Mouse (Mus musculus) thymus, postnatal 36 days (tissue): ENCODE results near the gene Bloc1s5.
"Not testable (repeated sequence)": the region's sequence is repeated elsewhere in the genome, so short reads cannot be mapped to it uniquely, and the experiment has no call there.

Experiments
- DNase-seq, 2 experiments: peaks; one replicate each; pipeline ENCODE4 v3.0.0; 2022; ENCODE audit warnings: mixed read lengths in 2 of 2

Gene Bloc1s5

DNA sequence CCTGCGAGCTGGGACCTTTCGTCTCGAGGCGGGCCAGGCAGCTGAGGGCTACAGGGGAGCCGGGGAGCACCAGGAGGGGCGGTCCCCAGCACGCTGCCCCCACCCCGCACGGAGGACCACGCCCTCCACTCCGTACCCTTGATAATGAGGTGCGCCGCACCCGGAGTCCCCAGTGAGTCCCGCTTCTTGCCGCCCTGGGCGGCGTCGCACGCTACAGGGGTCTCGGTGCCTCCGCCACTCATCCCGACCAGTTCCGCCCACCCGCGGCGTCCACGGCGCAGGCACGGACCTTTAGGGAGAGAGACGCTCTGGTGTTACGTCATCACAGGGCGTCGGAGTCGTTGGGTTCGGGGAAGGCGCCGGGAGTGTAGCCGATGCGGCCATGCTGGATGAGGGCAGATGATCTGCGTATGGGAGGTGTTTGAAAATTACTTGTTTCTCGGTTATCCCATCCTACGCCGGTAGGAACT, at the start of gene Bloc1s5:
Gene Bloc1s5, minus strand, starts transcription at position 310 of the 470 bp plus-strand sequence.
- peak; percentile 93 to 96 for DNase-seq

DNA sequence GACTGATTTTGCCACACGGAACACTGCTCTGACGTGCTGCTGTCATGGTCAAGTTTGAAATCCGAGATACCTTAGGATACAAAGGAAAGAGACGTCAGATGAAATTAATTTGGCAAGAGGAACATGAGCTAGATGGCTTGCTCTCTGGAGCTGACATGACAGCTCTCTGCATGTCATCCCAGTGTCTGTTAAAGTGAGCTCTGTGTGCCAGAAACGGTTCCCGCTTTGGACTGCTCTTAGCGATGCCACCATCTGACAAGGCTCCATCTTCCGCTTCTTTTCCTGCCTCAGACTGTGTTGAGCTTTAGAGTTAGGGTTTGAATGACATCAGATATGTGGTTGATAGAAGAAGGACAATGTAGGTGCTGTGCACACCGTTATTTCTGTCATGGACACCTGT, 37.4 kb upstream of the Bloc1s5 start:
- DNase-seq, result no peak

DNA sequence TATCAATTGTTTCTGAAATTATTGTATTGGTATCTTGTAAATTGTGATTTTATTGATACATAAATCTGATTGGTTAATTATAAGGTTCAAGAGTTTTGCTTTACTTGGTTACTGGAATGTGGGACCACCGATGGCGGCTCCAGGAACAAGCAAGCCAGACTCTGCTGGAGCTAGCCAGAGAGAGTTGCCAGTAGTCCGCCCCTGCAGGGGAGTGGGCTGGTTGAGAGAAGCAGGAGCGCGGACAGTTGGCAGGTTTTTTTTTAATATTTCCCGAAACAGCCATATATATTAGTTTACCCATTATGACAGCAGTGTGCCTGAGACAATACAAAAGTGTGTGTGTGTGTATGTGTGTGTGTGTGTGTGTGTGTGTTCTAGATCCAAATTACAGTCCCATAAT, 36.5 kb upstream of the Bloc1s5 start:
- not testable (repeated sequence) for DNase-seq

DNA sequence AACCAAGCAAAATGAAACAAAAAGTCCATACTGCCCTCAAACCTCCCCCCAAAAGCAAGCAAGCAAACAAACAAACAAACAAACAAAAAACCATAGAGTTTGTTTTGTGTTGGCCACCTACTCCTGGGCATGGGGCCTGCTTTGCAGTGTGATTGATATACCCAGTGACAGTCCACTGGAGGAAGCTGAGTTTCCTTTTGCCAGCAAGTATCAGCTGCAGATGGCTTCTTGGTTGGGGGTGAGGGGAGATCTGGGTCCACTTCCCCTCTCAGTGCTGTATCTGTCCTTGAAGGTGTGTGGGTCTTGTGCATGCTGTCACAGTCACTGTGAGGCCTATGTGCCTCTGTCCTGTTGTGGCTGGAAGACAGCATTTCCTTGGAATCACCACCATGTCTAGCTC, 35.1 kb upstream of the Bloc1s5 start:
- no peak for DNase-seq

DNA sequence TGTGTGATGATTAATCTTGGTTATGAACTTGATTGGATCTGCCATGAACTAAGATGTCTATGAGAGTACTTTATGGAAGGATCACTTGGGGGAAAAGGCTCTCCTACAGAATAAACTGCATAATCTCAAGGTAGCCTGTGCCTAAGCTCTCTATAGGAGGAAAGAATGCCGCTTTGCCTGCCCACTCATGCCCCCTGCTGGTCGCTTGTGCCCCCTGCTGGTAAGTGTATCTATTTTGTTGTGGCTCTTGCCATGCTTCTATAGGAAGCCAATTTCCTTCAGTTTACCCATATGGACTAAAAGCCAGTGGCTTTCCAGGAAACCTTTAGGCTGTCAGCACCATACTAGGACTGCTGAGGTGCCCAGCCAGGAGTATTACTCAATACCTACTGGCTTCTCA, 33.6 kb upstream of the Bloc1s5 start:
- peak; percentile 37 to 52 for DNase-seq

DNA sequence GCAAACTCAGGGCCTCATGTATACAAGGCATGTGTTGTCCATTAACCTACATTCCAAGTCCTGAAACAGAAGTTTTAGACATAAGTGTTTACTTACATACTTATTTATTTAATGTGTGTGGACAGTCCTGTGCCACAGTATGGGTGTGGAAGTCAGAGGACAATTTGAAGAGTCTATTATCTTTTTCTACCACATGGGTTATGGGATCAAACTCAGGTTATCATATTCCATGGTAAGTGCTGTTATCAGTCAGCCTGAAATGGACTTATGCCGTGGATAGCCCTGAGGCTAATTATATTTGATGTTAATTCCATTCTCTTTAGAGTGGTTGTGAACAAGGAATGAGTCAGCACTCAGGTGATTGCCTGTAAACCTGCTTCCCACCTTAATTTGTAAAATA, 29.8 kb upstream of the Bloc1s5 start:
- no peak for DNase-seq

DNA sequence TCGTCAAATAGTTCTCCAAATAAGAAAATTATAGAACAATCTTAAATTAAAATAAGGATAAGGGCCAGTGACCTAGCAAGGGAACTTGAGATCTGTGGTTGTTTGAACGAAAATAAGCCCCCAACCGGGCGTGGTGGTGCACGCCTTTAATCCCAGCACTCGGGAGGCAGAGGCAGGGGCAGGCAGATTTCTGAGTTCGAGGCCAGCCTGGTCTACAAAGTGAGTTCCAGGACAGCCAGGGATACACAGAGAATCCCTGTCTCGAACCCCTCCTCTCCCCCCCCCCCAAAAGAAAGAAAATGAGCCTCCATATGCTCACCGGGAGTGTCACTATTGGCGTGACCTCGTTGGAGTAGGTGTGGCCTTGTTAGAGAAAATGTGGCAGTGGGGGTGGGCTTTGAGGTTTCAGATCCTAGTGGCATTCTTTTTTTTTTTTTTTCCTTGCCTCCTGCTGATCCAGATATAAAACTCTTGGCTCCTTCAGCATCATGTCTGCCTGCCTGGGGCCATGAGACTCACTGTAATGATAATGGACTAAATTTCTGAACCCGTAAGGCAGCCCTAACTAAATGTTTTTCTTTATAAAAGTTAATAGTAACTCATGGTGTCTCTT, 24.7 kb upstream of the Bloc1s5 start:
- DNase-seq, result no peak

DNA sequence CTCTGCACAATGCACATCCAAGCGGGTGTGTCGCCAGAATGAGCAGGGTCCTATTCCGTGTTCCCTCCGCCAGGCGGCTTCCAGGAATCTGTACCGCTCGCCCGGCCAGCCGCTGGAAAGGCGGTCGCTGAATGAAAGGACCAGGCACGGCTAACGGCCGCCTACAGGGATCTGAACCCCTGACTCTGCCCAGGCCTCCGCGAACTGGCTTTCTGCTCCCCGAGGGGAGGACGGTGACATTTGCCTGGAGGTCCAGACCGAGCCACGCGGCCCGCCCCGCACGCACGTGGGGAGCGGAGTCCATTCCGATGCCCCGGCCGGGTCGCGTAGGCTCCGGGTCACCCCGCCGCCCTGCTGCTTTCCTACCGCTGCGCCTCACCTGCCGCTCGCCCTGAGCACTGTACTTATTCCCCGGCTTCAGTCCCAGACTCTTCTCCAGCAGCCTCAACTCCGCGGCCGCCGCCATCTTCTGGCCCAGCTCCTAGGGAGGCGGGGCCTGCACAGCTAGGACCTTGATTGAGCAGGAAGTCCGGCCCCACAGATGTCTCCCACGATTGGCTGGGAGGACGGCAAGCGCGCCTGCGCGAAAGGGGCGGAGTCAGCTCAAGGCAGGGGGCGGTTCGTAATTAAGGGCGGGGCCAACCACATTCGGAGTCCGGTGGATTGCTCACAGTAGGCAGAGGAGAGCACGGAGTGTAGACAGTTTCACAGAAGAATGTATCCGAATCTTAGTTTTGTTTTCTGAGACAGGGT, 23.8 kb upstream of the Bloc1s5 start, which contains the start of gene Eef1e1:
Gene Eef1e1, minus strand, starts transcription at position 531 of the 753 bp plus-strand sequence.
- DNase-seq, result peak; percentile 96 to 97

DNA sequence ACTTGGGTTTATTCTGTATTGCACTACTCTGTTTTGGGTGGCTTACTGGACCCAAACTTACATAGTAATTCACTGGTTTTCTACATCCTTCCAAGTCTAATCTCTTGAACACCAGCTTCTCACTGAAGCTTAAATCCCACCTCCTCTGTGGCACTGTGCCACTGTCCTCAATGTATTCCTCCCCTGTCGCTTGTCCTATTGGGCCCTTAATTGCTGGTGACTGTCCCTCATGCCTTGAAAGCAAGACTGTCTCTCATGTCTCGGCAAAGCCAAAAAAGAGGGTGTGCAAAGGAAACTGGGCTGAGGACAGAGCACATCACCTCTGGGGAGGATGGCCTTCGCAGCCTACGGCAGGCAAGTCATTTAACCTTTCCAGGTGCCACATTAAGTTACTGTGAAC, 23.0 kb upstream of the Bloc1s5 start:
- no peak for DNase-seq

DNA sequence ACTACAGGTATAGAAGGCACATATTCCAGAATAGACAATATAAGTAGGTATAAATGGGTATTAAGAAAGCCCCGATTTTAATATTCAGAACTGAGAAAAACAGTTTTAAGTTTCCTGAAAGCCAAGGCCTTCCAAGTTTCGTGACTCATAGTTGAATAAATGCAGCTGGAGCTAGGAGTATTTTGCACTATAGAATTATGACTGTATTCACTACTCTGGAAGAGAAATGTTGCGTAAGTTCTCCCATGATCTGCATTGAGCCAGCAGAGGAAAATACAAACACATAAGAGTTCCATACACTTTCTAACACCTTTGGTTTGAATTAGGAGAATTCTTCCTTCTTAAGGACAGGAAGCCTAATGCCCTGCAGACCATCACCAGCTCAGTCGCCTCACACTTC, 15.4 kb upstream of the Bloc1s5 start:
- DNase-seq, result no peak

DNA sequence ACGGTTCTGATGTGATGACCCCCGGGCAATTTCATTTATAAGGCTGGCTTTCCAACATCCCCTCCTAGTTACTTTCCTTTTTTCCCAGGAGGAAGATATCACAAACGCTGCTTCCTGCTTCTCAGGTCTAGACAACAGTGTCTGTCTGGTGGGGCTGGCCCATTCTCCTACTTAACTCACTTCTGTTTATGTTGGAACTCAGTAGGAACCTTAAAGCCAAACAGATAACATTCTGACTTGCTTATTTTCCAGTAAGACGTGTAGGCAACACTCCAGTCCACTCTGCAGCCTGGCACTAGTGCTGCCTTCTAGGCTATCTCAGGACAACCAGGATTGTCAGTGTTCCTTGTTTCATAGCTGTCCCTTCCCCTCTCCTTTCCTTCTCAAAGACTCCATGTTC, 14.2 kb upstream of the Bloc1s5 start:
- DNase-seq, result no peak

DNA sequence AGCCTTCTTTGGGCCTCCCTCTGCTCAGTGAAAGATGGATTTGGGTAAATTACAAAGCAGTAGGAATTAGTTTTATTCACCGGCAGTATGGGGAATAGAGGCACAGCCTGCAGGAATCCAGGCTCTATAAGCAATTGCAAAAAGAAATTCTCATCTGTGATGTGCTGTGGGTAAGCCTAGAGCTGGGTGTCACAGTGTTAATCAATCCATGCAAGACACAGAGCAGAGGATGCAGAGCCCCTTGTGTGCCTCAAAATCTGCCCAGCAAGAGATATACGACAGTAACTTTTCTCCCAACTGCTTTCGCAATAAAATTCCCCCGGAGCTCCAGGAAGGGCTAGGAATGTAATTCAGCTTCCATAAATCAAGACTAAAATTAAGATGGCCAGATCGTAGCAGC, 6.5 kb upstream of the Bloc1s5 start:
- no peak for DNase-seq

DNA sequence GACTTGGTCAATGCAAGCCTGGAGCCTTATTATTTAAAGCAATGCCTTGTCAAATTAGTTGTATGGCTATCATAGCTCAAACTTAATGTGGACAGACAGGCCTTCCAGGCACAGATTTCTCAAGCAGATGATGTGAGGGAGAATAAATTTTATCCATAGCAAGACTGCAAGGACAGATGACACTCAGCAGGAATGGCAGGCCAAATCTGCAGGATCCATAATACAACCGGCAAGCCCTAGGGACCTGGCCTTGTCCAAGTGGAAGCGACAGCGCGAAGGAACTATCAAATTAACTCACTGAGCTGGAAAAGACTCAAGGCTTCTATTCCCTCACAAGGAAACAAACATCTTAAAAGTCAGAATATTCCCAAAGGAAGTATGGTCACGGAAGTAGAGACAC, 6.1 kb upstream of the Bloc1s5 start:
- DNase-seq, result no peak

DNA sequence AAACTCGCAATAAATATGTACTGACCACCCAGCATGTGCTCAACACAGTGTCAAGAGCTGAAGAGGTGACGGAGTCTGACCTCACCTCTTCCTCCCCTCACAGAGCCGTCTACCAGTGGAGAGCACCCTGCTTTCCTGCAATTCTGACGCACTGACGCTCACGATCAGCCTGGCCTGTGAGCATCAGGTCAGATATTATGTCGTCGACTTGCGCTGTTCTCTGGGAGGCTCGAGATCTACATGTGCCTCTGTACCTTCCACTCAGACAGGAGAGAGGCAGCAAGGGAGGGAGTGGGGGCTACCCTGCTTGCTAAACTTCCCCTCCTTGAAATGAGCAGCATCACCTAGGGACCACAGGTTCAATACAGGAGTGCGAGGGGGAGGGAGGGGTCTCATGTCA, 3.8 kb upstream of the Bloc1s5 start:
- DNase-seq, result no peak

DNA sequence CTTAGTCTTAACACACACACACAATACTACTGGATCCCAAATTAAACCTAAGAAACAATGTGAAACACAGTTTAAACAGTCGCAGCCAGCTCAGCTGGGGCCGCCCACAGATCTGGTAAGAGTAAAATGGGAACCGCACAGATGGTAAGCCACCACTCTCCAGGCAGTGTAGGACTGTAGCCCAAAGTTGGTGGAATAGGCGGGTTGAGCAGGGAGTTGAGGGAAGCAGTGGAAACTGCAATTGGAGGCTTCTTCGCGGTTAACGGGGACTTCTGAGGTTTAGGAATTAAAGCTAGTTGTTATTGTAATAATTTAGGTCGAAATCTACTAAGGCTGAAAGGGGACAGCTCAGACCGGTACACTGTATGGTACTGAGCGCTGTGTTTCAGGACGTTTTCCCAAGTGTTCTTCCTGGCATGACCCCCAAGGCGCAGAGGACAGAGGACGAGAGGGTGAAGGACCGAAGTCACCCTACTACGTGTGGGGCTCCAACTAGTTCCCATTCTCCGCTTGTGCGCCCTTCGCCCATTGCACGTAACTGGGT, 581 bp downstream of the Bloc1s5 start:
- peak in 1 of 2 experiments; percentile 5 for DNase-seq

DNA sequence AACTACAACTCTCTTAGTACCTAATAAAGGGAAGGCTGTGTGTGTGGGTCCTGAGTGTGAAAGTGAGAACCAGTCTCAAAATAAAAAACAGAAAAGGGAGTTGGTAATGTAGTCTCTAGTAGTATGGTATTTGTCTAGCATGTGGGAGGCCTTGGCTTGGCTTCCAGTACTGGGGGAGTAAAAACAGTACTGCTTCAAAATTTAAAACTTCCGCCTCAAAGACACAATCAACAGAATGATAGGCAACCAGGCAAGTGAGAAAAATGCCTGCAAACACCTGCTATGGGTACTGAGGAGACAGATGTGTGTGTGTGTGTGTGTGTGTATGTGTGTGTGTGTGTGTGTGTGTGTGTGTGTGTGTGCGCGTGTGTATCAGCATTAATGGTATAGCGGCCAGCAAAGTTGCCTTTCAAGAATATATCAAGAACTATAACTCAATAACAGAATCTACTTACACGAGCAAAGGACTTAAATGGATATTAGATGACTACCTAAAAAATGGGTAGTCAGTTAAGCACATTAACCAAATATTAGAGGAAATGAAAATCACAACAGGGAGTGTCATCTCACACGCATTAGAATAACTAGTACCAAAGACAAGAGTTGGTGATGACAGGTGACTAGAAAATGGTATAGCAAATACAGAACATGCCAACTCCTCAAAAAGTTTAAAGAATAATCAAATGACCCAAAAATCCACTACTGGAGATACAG, 1.5 kb downstream of the Bloc1s5 start:
- DNase-seq, result no peak

DNA sequence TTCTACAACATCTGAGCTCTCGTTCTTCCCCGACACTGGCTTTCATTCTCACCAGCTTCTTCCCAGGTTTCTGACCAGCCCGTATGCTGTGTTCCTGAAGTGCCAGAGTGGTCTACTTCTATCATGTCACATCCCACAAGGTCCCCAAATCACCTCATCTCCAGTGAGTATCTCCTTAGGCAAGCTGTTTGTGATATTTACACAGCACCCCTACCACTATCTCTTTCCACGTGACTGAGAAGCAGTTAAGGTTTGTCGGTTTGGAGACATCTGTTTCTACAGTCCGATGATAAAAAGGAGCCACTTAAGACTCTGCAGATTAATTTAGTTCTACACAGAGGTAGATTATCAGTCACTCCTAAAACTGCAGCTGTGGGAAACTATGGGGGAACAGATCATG, 2.4 kb downstream of the Bloc1s5 start:
- no peak for DNase-seq

DNA sequence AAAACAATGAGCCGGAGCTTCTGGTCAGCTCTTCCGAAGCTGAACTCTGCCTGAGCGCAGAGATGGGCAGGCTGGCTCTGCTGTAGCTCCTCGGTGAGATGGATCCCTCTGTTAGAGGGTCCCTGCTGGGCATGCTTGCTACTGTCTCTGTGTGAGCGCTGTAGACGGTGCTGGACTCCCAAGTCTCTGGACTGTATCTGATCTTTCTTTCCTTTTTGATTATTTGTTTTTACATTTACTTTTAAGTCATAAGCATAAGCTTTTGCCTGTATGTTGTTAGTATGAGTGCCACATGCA, 8.7 kb downstream of the Bloc1s5 start:
- DNase-seq, result no peak

DNA sequence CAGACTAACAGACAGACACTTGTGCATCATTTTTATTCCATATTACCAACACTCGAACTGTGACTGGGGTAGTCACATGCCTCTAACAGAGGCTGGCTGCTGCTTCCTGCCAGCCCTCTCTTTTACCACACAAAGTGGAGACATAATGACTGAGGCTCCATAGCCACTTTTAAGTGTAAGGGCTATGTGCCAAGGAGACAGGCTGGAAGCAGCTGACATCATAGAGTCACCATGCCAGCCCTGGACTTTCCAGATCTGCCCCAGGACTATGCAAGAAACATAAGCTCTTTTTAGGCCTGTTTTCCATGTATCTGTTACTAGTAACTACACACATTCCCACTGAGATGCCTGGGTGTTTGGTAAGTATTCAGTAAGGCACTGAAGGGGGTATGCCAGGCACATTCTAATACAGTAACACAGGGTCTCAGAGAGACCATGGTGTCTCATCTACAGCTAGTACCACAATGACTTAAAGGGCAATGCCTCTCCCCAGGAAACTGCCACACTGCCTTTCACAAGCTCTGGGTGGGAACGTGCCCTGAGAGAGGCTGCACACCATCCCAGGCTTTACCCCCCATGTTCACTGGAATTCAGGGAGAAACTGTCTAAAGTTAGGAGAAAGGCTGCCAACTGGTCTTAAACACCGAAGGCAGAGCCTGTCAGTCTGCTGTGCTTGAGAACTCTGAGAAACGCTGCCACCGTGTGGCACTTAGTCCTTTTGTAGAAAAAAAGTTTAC, 9.2 kb downstream of the Bloc1s5 start:
- DNase-seq, result no peak

DNA sequence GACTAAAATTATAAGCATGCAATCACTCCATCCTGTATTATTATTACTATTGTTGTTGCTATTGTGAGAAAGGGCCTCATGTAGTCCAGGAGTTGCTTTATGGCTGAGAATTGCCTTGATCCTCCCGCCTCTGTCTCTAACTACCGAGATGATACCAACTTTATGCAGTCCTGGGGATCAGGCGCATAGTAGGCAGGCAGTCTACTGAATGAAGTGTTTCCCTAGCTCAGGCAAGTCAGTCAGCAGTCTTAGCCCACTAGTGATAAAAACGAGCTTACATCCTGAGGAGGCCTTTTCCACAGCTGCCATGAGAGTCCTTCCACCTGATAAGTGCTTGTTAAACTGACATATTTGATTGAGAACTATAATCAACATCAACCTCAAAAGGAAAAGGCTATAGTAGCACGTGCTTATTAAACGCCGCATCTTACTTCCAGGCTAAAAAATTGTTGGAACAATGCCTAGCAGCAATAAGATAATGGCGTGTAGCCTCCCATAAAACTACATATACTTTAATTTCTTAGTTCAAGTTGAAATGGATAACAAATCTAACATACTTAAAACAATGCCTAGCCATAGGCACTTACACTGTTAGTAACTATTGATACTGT, 10.5 kb downstream of the Bloc1s5 start:
- DNase-seq, result no peak

DNA sequence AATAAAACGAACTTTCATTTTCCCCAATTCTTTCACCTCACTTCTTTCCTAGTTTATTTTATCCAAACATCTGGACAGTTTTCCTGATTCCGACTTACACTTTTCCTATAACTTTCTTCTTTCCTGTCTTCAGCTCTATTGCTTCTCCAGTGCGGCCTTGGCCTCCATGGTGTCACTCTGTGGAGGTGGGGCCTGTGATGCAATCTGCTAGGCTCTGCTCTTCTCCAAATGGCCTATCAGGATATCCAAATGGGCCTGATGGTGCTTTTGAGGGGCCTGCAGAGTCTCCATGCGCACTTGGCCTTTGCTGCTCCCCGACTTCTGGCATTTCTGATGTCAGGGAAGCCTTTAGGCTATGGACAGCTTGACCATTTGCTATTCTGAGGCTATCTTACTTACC, 11.6 kb downstream of the Bloc1s5 start:
- DNase-seq, result no peak

DNA sequence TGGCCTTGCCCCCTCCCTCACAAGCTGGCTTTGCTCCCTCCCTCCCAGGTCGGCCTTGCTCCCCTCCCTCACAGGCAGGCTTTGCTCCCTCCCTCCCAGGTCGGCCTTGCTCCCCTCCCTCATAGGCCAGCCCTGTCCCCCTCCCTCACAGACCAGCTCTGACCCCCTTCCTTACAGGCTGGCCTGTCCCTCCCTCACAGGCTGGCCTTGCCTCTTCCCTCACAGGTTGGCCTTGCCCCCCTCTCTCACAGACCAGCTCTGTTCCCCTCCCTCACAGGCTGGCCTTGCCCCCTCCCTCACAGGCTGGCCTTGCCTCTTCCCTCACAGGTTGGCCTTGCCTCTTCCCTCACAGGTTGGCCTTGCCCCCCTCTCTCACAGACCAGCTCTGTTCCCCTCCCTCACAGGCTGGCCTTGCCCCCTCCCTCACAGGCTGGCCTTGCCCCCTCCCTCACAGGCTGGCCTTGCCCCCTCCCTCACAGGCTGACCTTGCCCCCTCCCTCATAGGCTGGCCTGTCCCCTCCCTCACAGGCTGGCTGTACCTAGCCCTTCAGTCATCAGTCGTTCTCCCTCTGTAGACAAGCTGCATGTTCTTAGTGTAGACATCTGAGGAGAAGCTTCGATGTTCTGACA, 16.8 kb downstream of the Bloc1s5 start:
- DNase-seq, result not testable (repeated sequence)
